Mouse (Mus musculus): Measurements from ENCODE around the gene Tmod1.

Tmod1 gene

GRCm38 (mm10) chr4:46038892-46039751 lies at the start of gene Tmod1:
Tmod1 (plus strand) TSS chr4:46038935.
- peak; percentile 79 to 85 for DNase-seq

GRCm38 (mm10) chr4:45990427-45991135 lies 48.2 kb upstream of the Tmod1 start:
- no peak for DNase-seq

- no peak for DNase-seq
These were observed 40.2 kb upstream of the Tmod1 start for GRCm38 (mm10) chr4:45998536-45998935.

- DNase-seq: peak in 1 of 2 experiments; percentile 11
These were observed 30.5 kb upstream of the Tmod1 start for GRCm38 (mm10) chr4:46008142-46008793.

- no peak for DNase-seq
These were observed 27.0 kb upstream of the Tmod1 start for GRCm38 (mm10) chr4:46011698-46012097.

GRCm38 (mm10) chr4:46015605-46016004 lies 23.1 kb upstream of the Tmod1 start:
- no peak for DNase-seq

- peak; percentile 33 to 40 for DNase-seq
These were observed 15.7 kb upstream of the Tmod1 start for GRCm38 (mm10) chr4:46023021-46023481.

- peak; percentile 55 to 56 for DNase-seq
These were observed 12.8 kb upstream of the Tmod1 start for GRCm38 (mm10) chr4:46025893-46026292.

GRCm38 (mm10) chr4:46028224-46028623 lies 10.5 kb upstream of the Tmod1 start:
- DNase-seq: no peak

- DNase-seq: no peak
These were observed 10.0 kb upstream of the Tmod1 start for GRCm38 (mm10) chr4:46028781-46029180.

- peak in 1 of 2 experiments; percentile 45 for DNase-seq
These were observed 9.2 kb upstream of the Tmod1 start for GRCm38 (mm10) chr4:46029552-46029951.

GRCm38 (mm10) chr4:46032448-46032847 lies 6.3 kb upstream of the Tmod1 start:
- no peak for DNase-seq

GRCm38 (mm10) chr4:46033197-46033596 lies 5.5 kb upstream of the Tmod1 start:
- no peak for DNase-seq

GRCm38 (mm10) chr4:46038591-46038891 lies 194 bp upstream of the Tmod1 start:
- DNase-seq: peak in 1 of 2 experiments; percentile 81

GRCm38 (mm10) chr4:46039899-46040298 lies 1.2 kb downstream of the Tmod1 start:
- no peak for DNase-seq

GRCm38 (mm10) chr4:46040594-46041192 lies 2.0 kb downstream of the Tmod1 start:
- DNase-seq: peak; percentile 59 to 73

GRCm38 (mm10) chr4:46041761-46042504 lies 3.2 kb downstream of the Tmod1 start:
- DNase-seq: no peak

- DNase-seq: no peak
These were observed 3.7 kb downstream of the Tmod1 start for GRCm38 (mm10) chr4:46042505-46042850.

- DNase-seq: no peak
These were observed 4.6 kb downstream of the Tmod1 start for GRCm38 (mm10) chr4:46043361-46043760.

GRCm38 (mm10) chr4:46047971-46048370 lies 9.2 kb downstream of the Tmod1 start:
- DNase-seq: no peak

GRCm38 (mm10) chr4:46048418-46048817 lies 9.7 kb downstream of the Tmod1 start:
- DNase-seq: no peak
